Mouse (Mus musculus) limb, embryonic 10.5 days (tissue): Measurements from ENCODE around the gene Stab2. TPM values are rescaled to one million over a fixed set of nuclear protein-coding genes. Genes with fewer than 3 reads are reported as not detected.

Experiments
- DNase-seq: peaks from one replicate; pipeline ENCODE4 v3.0.0-alpha.2; 2017; ENCODE audit warnings: low spot score
- H3K27ac ChIP-seq: fragments of 300-500 bp; sonication (generic); 2 replicates; pipeline ENCODE4 v1.5.1; 2016; ENCODE audit warnings: mild to moderate bottlenecking
- H3K27me3 ChIP-seq: fragments of 300-500 bp; sonication (generic); 2 replicates; pipeline ENCODE4 v1.6.1; 2016; ENCODE audit warnings: low read depth, mild to moderate bottlenecking; ENCODE audit not compliant: poor library complexity, severe bottlenecking
- H3K36me3 ChIP-seq: fragments of 300-500 bp; sonication (generic); 2 replicates; pipeline ENCODE4 v1.6.1; 2016; ENCODE audit warnings: mild to moderate bottlenecking, moderate library complexity
- H3K4me1 ChIP-seq: fragments of 300-500 bp; sonication (generic); 2 replicates; pipeline ENCODE4 v1.6.1; 2016
- H3K4me3 ChIP-seq: fragments of 300-500 bp; sonication (generic); 2 replicates; pipeline ENCODE4 v1.5.1; 2016; ENCODE audit warnings: mild to moderate bottlenecking, moderate library complexity
- H3K9me3 ChIP-seq: fragments of 300-500 bp; sonication (generic); replicated peaks from 2 replicates; pipeline ENCODE4 v1.6.1; 2016; ENCODE audit warnings: mild to moderate bottlenecking
- WGBS: fragments of 180-500 bp; shearing (Covaris S2); methylation state at CpG from one replicate; pipeline ENCODE4 v1.1.7; 2016; 5-methylcytosine and 5-hydroxymethylcytosine counted together
- polyA plus RNA-seq: library from polyadenylated mRNA; unstranded; fragments of >200 nt; fragmentation: Nextera tagmentation; extraction: Ambion mirVana; gene quantifications from 2 replicates; pipeline ENCODE4 v1.2.1, GENCODE M21; 2016

Gene Stab2
- polyA plus RNA-seq, 1 experiment from 2014 or later: 0.31 TPM

GRCm38 (mm10) chr10:86829515-86829914 lies 178.3 kb downstream of the Stab2 start:
- H3K27me3 ChIP-seq: no peaks in the 10 kb centered on the region
- WGBS: 91% methylated on average over 2 of the region's 2 CpGs
- DNase-seq: no peak
- H3K4me1 ChIP-seq: peaks cover 41% of the 10 kb centered on the region
- H3K4me3 ChIP-seq: no peak overlapping the region
- H3K9me3 ChIP-seq: no peaks in the 10 kb centered on the region
- H3K36me3 ChIP-seq: no peaks in the 10 kb centered on the region
- H3K27ac ChIP-seq: no peak overlapping the region

GRCm38 (mm10) chr10:86828221-86829135 lies 179.3 kb downstream of the Stab2 start:
- no peak for DNase-seq
- WGBS: 92% methylated on average over 15 of the region's 15 CpGs
- Histone ChIP-seq H3K27me3 (no peaks in the 10 kb centered on the region), H3K27ac (no peak overlapping the region), H3K4me3 (no peak overlapping the region), H3K9me3 (no peaks in the 10 kb centered on the region), H3K4me1 (peaks cover 37% of the 10 kb centered on the region), H3K36me3 (no peaks in the 10 kb centered on the region)

GRCm38 (mm10) chr10:86826929-86827328 lies 180.9 kb downstream of the Stab2 start:
- Histone ChIP-seq H3K4me1 (peaks cover 45% of the 10 kb centered on the region), H3K27ac (no peak overlapping the region; the same call in 1 of the 2 replicates), H3K36me3 (no peaks in the 10 kb centered on the region), H3K27me3 (no peaks in the 10 kb centered on the region), H3K4me3 (no peak overlapping the region), H3K9me3 (no peaks in the 10 kb centered on the region)
- DNase-seq: no peak
- WGBS: 66% methylated on average over 3 of the region's 3 CpGs

- Histone ChIP-seq H3K27me3 (no peaks in the 10 kb centered on the region), H3K4me3 (no peak overlapping the region), H3K9me3 (no peaks in the 10 kb centered on the region), H3K4me1 (peaks cover 49% of the 10 kb centered on the region), H3K27ac (peak overlapping the region; percentile 51; the same call in 1 of the 2 replicates), H3K36me3 (no peaks in the 10 kb centered on the region)
- WGBS: 95% methylated on average over 10 of the region's 10 CpGs
- DNase-seq: no peak
These were observed 181.8 kb downstream of the Stab2 start for GRCm38 (mm10) chr10:86825871-86826522.

GRCm38 (mm10) chr10:86824871-86825270 lies 183.0 kb downstream of the Stab2 start:
- Histone ChIP-seq H3K4me1 (peaks cover 57% of the 10 kb centered on the region), H3K9me3 (no peaks in the 10 kb centered on the region), H3K27me3 (no peaks in the 10 kb centered on the region), H3K36me3 (no peaks in the 10 kb centered on the region), H3K27ac (peak overlapping the region; percentile 51), H3K4me3 (0 out of 2 replicates have a peak overlapping the region, but pooled peaks have one; percentile 14)
- DNase-seq: peak; percentile 44
- 64% methylated on average over 14 of the region's 14 CpGs for WGBS

GRCm38 (mm10) chr10:86824093-86824492 lies 183.7 kb downstream of the Stab2 start:
- Histone ChIP-seq H3K4me3 (no peak overlapping the region), H3K27ac (peak overlapping the region; percentile 51; the same call in 1 of the 2 replicates), H3K4me1 (peaks cover 64% of the 10 kb centered on the region), H3K9me3 (no peaks in the 10 kb centered on the region), H3K27me3 (no peaks in the 10 kb centered on the region), H3K36me3 (no peaks in the 10 kb centered on the region)
- DNase-seq: no peak
- WGBS: 87% methylated on average over 6 of the region's 6 CpGs

- H3K4me1 ChIP-seq: peaks cover 60% of the 10 kb centered on the region
- no peaks in the 10 kb centered on the region for H3K9me3 ChIP-seq
- DNase-seq: no peak
- H3K36me3 ChIP-seq: no peaks in the 10 kb centered on the region
- no peak overlapping the region for H3K4me3 ChIP-seq
- 96% methylated on average over 7 of the region's 7 CpGs for WGBS
- H3K27ac ChIP-seq: no peak overlapping the region
- H3K27me3 ChIP-seq: no peaks in the 10 kb centered on the region
These were observed 186.8 kb downstream of the Stab2 start for GRCm38 (mm10) chr10:86821014-86821413.

GRCm38 (mm10) chr10:86819649-86820165 lies 188.1 kb downstream of the Stab2 start:
- Histone ChIP-seq H3K27me3 (no peaks in the 10 kb centered on the region), H3K4me3 (no peak overlapping the region), H3K4me1 (peaks cover 55% of the 10 kb centered on the region), H3K27ac (peak overlapping the region; percentile 71), H3K9me3 (no peaks in the 10 kb centered on the region), H3K36me3 (no peaks in the 10 kb centered on the region)
- WGBS: 62% methylated on average over 8 of the region's 8 CpGs
- no peak for DNase-seq

- H3K4me1 ChIP-seq: peaks cover 45% of the 10 kb centered on the region
- H3K27ac ChIP-seq: peak overlapping the region; percentile 38; the same call in 1 of the 2 replicates
- no peak for DNase-seq
- H3K36me3 ChIP-seq: no peaks in the 10 kb centered on the region
- no peaks in the 10 kb centered on the region for H3K9me3 ChIP-seq
- WGBS: 85% methylated on average over 7 of the region's 7 CpGs
- no peak overlapping the region for H3K4me3 ChIP-seq
- no peaks in the 10 kb centered on the region for H3K27me3 ChIP-seq
These were observed 192.7 kb downstream of the Stab2 start for GRCm38 (mm10) chr10:86815133-86815532.

- Histone ChIP-seq H3K4me3 (no peak overlapping the region), H3K4me1 (peaks cover 39% of the 10 kb centered on the region), H3K9me3 (no peaks in the 10 kb centered on the region), H3K27me3 (no peaks in the 10 kb centered on the region), H3K36me3 (no peaks in the 10 kb centered on the region), H3K27ac (peak overlapping the region; percentile 38; the same call in 1 of the 2 replicates)
- DNase-seq: no peak
- WGBS: 78% methylated on average over 19 of the region's 19 CpGs
These were observed 193.3 kb downstream of the Stab2 start for GRCm38 (mm10) chr10:86814292-86815131.

GRCm38 (mm10) chr10:86810612-86811011 lies 197.2 kb downstream of the Stab2 start:
- Histone ChIP-seq H3K27ac (no peak overlapping the region), H3K36me3 (no peaks in the 10 kb centered on the region), H3K4me1 (peaks cover 19% of the 10 kb centered on the region), H3K4me3 (no peak overlapping the region), H3K27me3 (no peaks in the 10 kb centered on the region), H3K9me3 (no peaks in the 10 kb centered on the region)
- no peak for DNase-seq
- WGBS: 89% methylated on average over 5 of the region's 5 CpGs

GRCm38 (mm10) chr10:86810000-86810399 lies 197.8 kb downstream of the Stab2 start:
- no peaks in the 10 kb centered on the region for H3K9me3 ChIP-seq
- H3K36me3 ChIP-seq: no peaks in the 10 kb centered on the region
- no peak overlapping the region for H3K4me3 ChIP-seq
- WGBS: 92% methylated on average over 9 of the region's 9 CpGs
- H3K4me1 ChIP-seq: peaks cover 15% of the 10 kb centered on the region
- no peak overlapping the region for H3K27ac ChIP-seq
- DNase-seq: no peak
- no peaks in the 10 kb centered on the region for H3K27me3 ChIP-seq
